Mouse (Mus musculus): ENCODE data around the gene Sik1. TPM values are rescaled to one million over a fixed set of nuclear protein-coding genes. Genes with fewer than 3 reads are reported as not detected.

The Sik1 gene
- polyA plus RNA-seq, 1 experiment from 2014 or later, result 17.3 TPM

DNA sequence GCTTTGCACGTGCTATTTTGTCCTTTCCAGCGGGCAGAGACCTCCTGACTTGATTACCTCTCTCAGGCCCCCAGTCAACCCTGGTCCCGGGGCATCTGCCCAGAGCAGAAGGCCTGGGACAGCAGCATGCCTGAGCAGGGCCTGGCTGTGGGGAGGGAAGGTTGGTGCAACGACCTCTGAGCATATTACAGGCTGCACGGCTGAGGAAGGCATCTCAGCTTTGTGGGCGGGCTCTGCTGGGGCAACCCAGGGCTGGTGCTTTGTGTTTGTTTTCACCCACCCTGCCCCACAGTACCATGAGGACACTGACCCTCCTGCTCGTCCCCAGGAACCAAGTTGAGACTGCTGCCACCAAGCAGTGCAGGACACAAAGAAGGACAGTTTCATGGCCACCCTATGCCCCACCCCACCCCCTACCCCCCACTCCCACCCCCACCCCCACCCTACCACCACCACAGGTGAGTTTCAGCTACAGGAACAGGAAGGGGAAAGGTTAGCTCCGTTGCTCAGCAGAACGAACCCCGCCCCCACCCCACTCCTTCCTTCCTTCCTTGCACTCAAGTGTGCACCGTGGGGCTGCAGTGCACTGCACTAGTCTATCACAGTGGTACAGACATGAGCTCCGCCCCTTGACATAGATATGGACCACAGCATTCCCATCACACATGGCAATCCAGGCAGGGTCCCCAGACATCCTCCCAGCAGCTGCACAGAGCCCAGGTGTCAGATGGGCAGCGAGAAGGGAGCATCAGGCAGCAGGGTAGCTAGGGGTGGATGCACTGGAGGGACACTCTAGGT, 34.3 kb downstream of the Sik1 start:
- Histone ChIP-seq H3K9ac (replicated peaks) (no peak overlapping the region), H3K27ac (replicated peaks) (no peak overlapping the region), H3K27me3 (no peaks in the 10 kb centered on the region), H3K4me3 (no peak overlapping the region), H3K9me3 (no peaks in the 10 kb centered on the region), H3K4me2 (replicated peaks) (no peak overlapping the region), H3K36me3 (no peaks in the 10 kb centered on the region), H3K4me1 (peaks cover 21% of the 10 kb centered on the region)
- 0 out of 2 replicates have a peak, but pooled peaks have one; percentile 17 for ATAC-seq (replicated peaks)
- 45% methylated on average over 13 of the region's 13 CpGs for WGBS

GRCm38 (mm10) chr17:31820099-31820846, 35.3 kb downstream of the Sik1 start:
- no peak for ATAC-seq (replicated peaks)
- Histone ChIP-seq H3K27ac (replicated peaks) (no peak overlapping the region), H3K9ac (replicated peaks) (no peak overlapping the region), H3K27me3 (no peaks in the 10 kb centered on the region), H3K4me1 (peaks cover 21% of the 10 kb centered on the region), H3K4me3 (no peak overlapping the region), H3K9me3 (no peaks in the 10 kb centered on the region), H3K36me3 (no peaks in the 10 kb centered on the region), H3K4me2 (replicated peaks) (no peak overlapping the region)
- WGBS, result 36% methylated on average over 4 of the region's 4 CpGs

- WGBS, result 34% methylated on average over 9 of the region's 9 CpGs
- no peaks in the 10 kb centered on the region for H3K9me3 ChIP-seq
- H3K27ac ChIP-seq (replicated peaks), result no peak overlapping the region
- H3K27me3 ChIP-seq, result no peaks in the 10 kb centered on the region
- no peak overlapping the region for H3K9ac ChIP-seq (replicated peaks)
- H3K4me1 ChIP-seq, result peaks cover 28% of the 10 kb centered on the region
- no peak overlapping the region for H3K4me2 ChIP-seq (replicated peaks)
- ATAC-seq (replicated peaks), result no peak
- H3K36me3 ChIP-seq, result no peaks in the 10 kb centered on the region
- H3K4me3 ChIP-seq, result no peak overlapping the region
Measured at GRCm38 (mm10) chr17:31819372-31819771, 36.2 kb downstream of the Sik1 start.

- no peaks in the 10 kb centered on the region for H3K9me3 ChIP-seq
- H3K36me3 ChIP-seq, result no peaks in the 10 kb centered on the region
- no peak overlapping the region; the same call in 1 of the 2 replicates for H3K27ac ChIP-seq (replicated peaks)
- no peak overlapping the region for H3K4me3 ChIP-seq
- H3K4me2 ChIP-seq (replicated peaks), result no peak overlapping the region
- no peak for ATAC-seq (replicated peaks)
- H3K9ac ChIP-seq (replicated peaks), result no peak overlapping the region
- no peaks in the 10 kb centered on the region for H3K27me3 ChIP-seq
- 97% methylated on average over 1 of the region's 1 CpGs for WGBS
- H3K4me1 ChIP-seq, result peaks cover 41% of the 10 kb centered on the region
Measured at GRCm38 (mm10) chr17:31817815-31818214, 37.8 kb downstream of the Sik1 start.

- no peaks in the 10 kb centered on the region for H3K9me3 ChIP-seq
- H3K4me2 ChIP-seq (replicated peaks), result no peak overlapping the region
- H3K9ac ChIP-seq (replicated peaks), result no peak overlapping the region
- no peaks in the 10 kb centered on the region for H3K36me3 ChIP-seq
- H3K4me3 ChIP-seq, result no peak overlapping the region
- H3K27me3 ChIP-seq, result no peaks in the 10 kb centered on the region
- peaks cover 41% of the 10 kb centered on the region for H3K4me1 ChIP-seq
- 21% methylated on average over 5 of the region's 5 CpGs for WGBS
- H3K27ac ChIP-seq (replicated peaks), result peak overlapping the region; percentile 63; the same call in 1 of the 2 replicates
- ATAC-seq (replicated peaks), result peak; percentile 49
Measured at GRCm38 (mm10) chr17:31817203-31817602, 38.4 kb downstream of the Sik1 start.

- no peak for ATAC-seq (replicated peaks)
- WGBS, result 94% methylated on average over 1 of the region's 1 CpGs
Measured at GRCm38 (mm10) chr17:31814848-31815247, 40.8 kb downstream of the Sik1 start.

DNA sequence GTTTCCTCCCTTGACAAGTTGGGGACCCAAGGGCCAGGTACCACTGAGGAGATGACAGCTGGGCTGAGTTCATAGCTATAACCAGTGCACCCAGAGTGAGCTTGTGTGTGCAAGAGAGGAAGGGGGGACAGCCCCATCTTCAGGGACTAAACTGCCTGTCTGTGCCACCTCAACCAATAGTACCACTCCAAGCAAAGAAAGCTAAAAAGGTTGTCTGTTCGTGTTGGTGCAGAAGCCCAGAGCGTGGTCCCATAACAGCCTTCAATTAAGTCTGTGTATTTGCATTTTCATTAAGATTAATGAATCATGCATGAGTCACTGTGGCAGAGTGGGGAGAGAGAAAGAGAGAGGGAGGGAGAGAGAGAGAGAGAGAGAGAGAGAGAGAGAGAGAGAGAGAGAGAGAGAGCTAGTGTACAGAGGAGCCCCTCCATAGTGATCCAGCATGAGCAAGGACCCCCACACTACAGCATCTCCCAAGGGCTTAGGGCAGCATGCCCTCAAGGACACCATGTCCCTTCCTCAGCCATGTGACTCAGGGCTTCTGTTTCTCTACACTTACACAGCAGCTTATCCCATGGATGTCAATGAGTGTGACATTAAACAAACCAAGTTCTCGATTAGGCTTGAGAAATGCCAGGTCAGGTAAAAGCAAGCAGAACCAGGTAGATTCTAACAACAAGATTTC, 41.5 kb downstream of the Sik1 start:
- Histone ChIP-seq H3K27me3 (no peaks in the 10 kb centered on the region), H3K36me3 (no peaks in the 10 kb centered on the region), H3K9ac (replicated peaks) (no peak overlapping the region), H3K4me2 (replicated peaks) (no peak overlapping the region), H3K27ac (replicated peaks) (peak overlapping the region; percentile 55), H3K9me3 (no peaks in the 10 kb centered on the region), H3K4me1 (peaks cover 42% of the 10 kb centered on the region), H3K4me3 (no peak overlapping the region)
- 37% methylated on average over 3 of the region's 3 CpGs for WGBS
- ATAC-seq (replicated peaks), result peak; percentile 57

More at GRCm38 (mm10) chr17:31814848-31815247, 40.8 kb downstream of the Sik1 start:
- no peak overlapping the region for H3K4me3 ChIP-seq
- H3K27ac ChIP-seq (replicated peaks), result peak overlapping the region; percentile 55; the same call in 1 of the 2 replicates
- peaks cover 39% of the 10 kb centered on the region for H3K4me1 ChIP-seq
- H3K27me3 ChIP-seq, result no peaks in the 10 kb centered on the region
- H3K4me2 ChIP-seq (replicated peaks), result no peak overlapping the region
- H3K36me3 ChIP-seq, result no peaks in the 10 kb centered on the region
- H3K9ac ChIP-seq (replicated peaks), result no peak overlapping the region
- H3K9me3 ChIP-seq, result no peaks in the 10 kb centered on the region

- Histone ChIP-seq H3K4me3 (no peak overlapping the region), H3K9me3 (no peaks in the 10 kb centered on the region), H3K27ac (replicated peaks) (no peak overlapping the region), H3K36me3 (no peaks in the 10 kb centered on the region), H3K9ac (replicated peaks) (no peak overlapping the region), H3K4me1 (peaks cover 32% of the 10 kb centered on the region), H3K4me2 (replicated peaks) (no peak overlapping the region), H3K27me3 (no peaks in the 10 kb centered on the region)
- 35% methylated on average over 4 of the region's 4 CpGs for WGBS
- ATAC-seq (replicated peaks), result no peak
Measured at GRCm38 (mm10) chr17:31811333-31811732, 44.3 kb downstream of the Sik1 start.

DNA sequence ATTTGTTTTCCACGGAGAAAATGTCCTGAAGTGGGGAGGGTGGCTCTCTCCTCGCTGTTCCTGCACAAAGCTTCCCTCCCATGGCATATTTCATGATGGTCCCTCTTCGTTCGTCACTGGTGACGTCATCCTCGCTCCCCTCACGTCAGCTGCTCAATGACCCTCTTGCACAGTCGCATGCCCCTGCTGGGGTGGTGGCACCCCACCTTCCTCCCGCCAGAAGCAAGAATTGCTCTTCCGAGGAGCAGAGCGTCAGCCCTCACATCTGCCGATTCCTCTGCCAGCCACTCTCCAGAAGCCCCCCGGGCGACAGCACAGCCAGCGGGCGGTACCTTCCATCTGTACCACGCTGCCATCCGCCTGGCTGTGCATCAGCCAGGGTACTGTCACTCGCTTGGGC, 45.7 kb downstream of the Sik1 start:
- Histone ChIP-seq H3K36me3 (no peaks in the 10 kb centered on the region), H3K4me1 (peaks cover 33% of the 10 kb centered on the region), H3K9ac (replicated peaks) (peak overlapping the region; percentile 26; the same call in 1 of the 2 replicates), H3K4me2 (replicated peaks) (peak overlapping the region; percentile 34), H3K4me3 (peak overlapping the region; percentile 21), H3K27me3 (no peaks in the 10 kb centered on the region), H3K27ac (replicated peaks) (peak overlapping the region; percentile 75), H3K9me3 (no peaks in the 10 kb centered on the region)
- ATAC-seq (replicated peaks), result peak; percentile 42; the same call in 1 of the 2 replicates
- WGBS, result 27% methylated on average over 19 of the region's 19 CpGs

GRCm38 (mm10) chr17:31809136-31809535, 46.5 kb downstream of the Sik1 start:
- H3K27ac ChIP-seq (replicated peaks), result 0 out of 2 replicates have a peak overlapping the region, but pooled peaks have one; percentile 75
- H3K4me2 ChIP-seq (replicated peaks), result no peak overlapping the region
- no peak overlapping the region for H3K9ac ChIP-seq (replicated peaks)
- no peaks in the 10 kb centered on the region for H3K27me3 ChIP-seq
- peaks cover 25% of the 10 kb centered on the region for H3K4me1 ChIP-seq
- ATAC-seq (replicated peaks), result no peak
- H3K9me3 ChIP-seq, result no peaks in the 10 kb centered on the region
- H3K36me3 ChIP-seq, result no peaks in the 10 kb centered on the region
- no peak overlapping the region for H3K4me3 ChIP-seq
- 91% methylated on average over 7 of the region's 7 CpGs for WGBS

GRCm38 (mm10) chr17:31808082-31808875, 47.3 kb downstream of the Sik1 start:
- Histone ChIP-seq H3K27me3 (no peaks in the 10 kb centered on the region), H3K9ac (replicated peaks) (no peak overlapping the region), H3K4me3 (no peak overlapping the region), H3K4me1 (peaks cover 17% of the 10 kb centered on the region), H3K27ac (replicated peaks) (no peak overlapping the region), H3K36me3 (no peaks in the 10 kb centered on the region), H3K4me2 (replicated peaks) (no peak overlapping the region), H3K9me3 (no peaks in the 10 kb centered on the region)
- no peak for ATAC-seq (replicated peaks)
- WGBS, result 60% methylated on average over 10 of the region's 10 CpGs
